Mouse (Mus musculus): ENCODE measurements at regions not wholly inside any gene's neighbourhood (a gene's known extent, or its start where the extent isn't known, plus 50 kb on each side); places are given as distances from the start of the nearest gene placed in this dataset.
A peak's percentile ranks its signal among the peaks of the same experiment; 100 is the strongest.

GRCm38 (mm10) chr6:7941786-7942185 lies 97.1 kb downstream of the C1galt1 start:
- no peak overlapping the region for H3K27ac ChIP-seq (replicated peaks; ENCODE audit: low read depth, low read length)
- DNase-seq (ENCODE audit: low spot score): peak; percentile 48
- 72% methylated on average over 2 of the region's 2 CpGs for WGBS
- no peak overlapping the region for H3K9ac ChIP-seq (ENCODE audit: low read depth, low read length)
- H3K4me2 ChIP-seq (ENCODE audit: low read depth, low read length): no peak overlapping the region
- no peaks in the 10 kb centered on the region for H3K36me3 ChIP-seq (ENCODE audit: control insufficient read depth, insufficient read depth, low read length)
- no peak overlapping the region for H3K4me3 ChIP-seq (ENCODE audit: low read depth, low read length)
- no peaks in the 10 kb centered on the region for H3K9me3 ChIP-seq (ENCODE audit: control insufficient read depth, low read length)
- no peaks in the 10 kb centered on the region for H3K4me1 ChIP-seq (ENCODE audit: control insufficient read depth, insufficient read depth, low read length)
- no peak for ATAC-seq (ENCODE audit: low read depth)
- H3K27me3 ChIP-seq (replicated peaks; ENCODE audit: control insufficient read depth, insufficient read depth, low read length): no peaks in the 10 kb centered on the region

- Histone ChIP-seq H3K36me3 (ENCODE audit: control insufficient read depth, insufficient read depth, low read length) (no peaks in the 10 kb centered on the region), H3K27ac (replicated peaks; ENCODE audit: low read depth, low read length) (no peak overlapping the region), H3K4me2 (ENCODE audit: low read depth, low read length) (no peak overlapping the region), H3K4me3 (ENCODE audit: low read depth, low read length) (no peak overlapping the region), H3K9ac (ENCODE audit: low read depth, low read length) (no peak overlapping the region), H3K27me3 (replicated peaks; ENCODE audit: control insufficient read depth, insufficient read depth, low read length) (no peaks in the 10 kb centered on the region), H3K9me3 (ENCODE audit: control insufficient read depth, low read length) (no peaks in the 10 kb centered on the region), H3K4me1 (ENCODE audit: control insufficient read depth, insufficient read depth, low read length) (no peaks in the 10 kb centered on the region)
- ATAC-seq (ENCODE audit: low read depth) (peak; percentile 53; the same call in 1 of the 2 replicates), DNase-seq (ENCODE audit: low spot score) (no peak)
- 69% methylated on average over 5 of the region's 5 CpGs for WGBS
Observed at GRCm38 (mm10) chr6:7943192-7943591, 98.5 kb downstream of the C1galt1 start.

GRCm38 (mm10) chr6:7943656-7944055 lies 99.0 kb downstream of the C1galt1 start:
- no peak for ATAC-seq (ENCODE audit: low read depth)
- Histone ChIP-seq H3K27ac (replicated peaks; ENCODE audit: low read depth, low read length) (0 out of 2 replicates have a peak overlapping the region, but pooled peaks have one; percentile 15), H3K36me3 (ENCODE audit: control insufficient read depth, insufficient read depth, low read length) (no peaks in the 10 kb centered on the region), H3K27me3 (replicated peaks; ENCODE audit: control insufficient read depth, insufficient read depth, low read length) (no peaks in the 10 kb centered on the region), H3K4me1 (ENCODE audit: control insufficient read depth, insufficient read depth, low read length) (no peaks in the 10 kb centered on the region), H3K4me3 (ENCODE audit: low read depth, low read length) (no peak overlapping the region), H3K9ac (ENCODE audit: low read depth, low read length) (no peak overlapping the region), H3K9me3 (ENCODE audit: control insufficient read depth, low read length) (no peaks in the 10 kb centered on the region), H3K4me2 (ENCODE audit: low read depth, low read length) (no peak overlapping the region)
- WGBS: 80% methylated on average over 5 of the region's 5 CpGs
- DNase-seq (ENCODE audit: low spot score): peak; percentile 19
